Mouse (Mus musculus) limb, embryonic 11.5 days (tissue): ENCODE measurements around the gene Tex33. TPM values are rescaled to one million over a fixed set of nuclear protein-coding genes. Genes with fewer than 3 reads are reported as not detected.

Experiments used
- ATAC-seq: fragments of 200-750 bp; cut with Nextera tagmentation; 2 replicates; pipeline ENCODE4 v1.8.0; 2017; ENCODE audit warnings: low read depth; ENCODE audit not compliant: insufficient number of reproducible peaks, low FRiP score, low TSS enrichment
- DNase-seq: peaks from one replicate; pipeline ENCODE4 v3.0.0-alpha.2; 2015; ENCODE audit warnings: low spot score
- H3K27ac ChIP-seq: fragments of 300-500 bp; sonication (generic); replicated peaks from 2 replicates; pipeline ENCODE4 v1.5.1; 2014; ENCODE audit warnings: low read depth, mild to moderate bottlenecking, low read length
- H3K27me3 ChIP-seq: fragments of 300-500 bp; sonication (generic); 2 replicates; pipeline ENCODE4 v1.6.1; 2014; ENCODE audit warnings: mild to moderate bottlenecking, low read length, mixed read lengths; ENCODE audit not compliant: control insufficient read depth, insufficient read depth
- H3K36me3 ChIP-seq: fragments of 300-500 bp; sonication (generic); 2 replicates; pipeline ENCODE4 v1.6.1; 2014; ENCODE audit warnings: mild to moderate bottlenecking, low read length, moderate library complexity, mixed read lengths; ENCODE audit not compliant: control insufficient read depth, insufficient read depth
- H3K4me1 ChIP-seq: fragments of 300-500 bp; sonication (generic); 2 replicates; pipeline ENCODE4 v1.6.1; 2014; ENCODE audit warnings: low read length, mixed read lengths; ENCODE audit not compliant: control insufficient read depth, insufficient read depth
- H3K4me2 ChIP-seq: fragments of 300-500 bp; sonication (generic); 2 replicates; pipeline ENCODE4 v1.6.1; 2014; ENCODE audit warnings: low read depth, mild to moderate bottlenecking, moderate library complexity; ENCODE audit not compliant: severe bottlenecking
- H3K4me3 ChIP-seq: fragments of 300-500 bp; sonication (generic); 2 replicates; pipeline ENCODE4 v1.5.1; 2014; ENCODE audit warnings: low read depth, low read length
- H3K9ac ChIP-seq: fragments of 300-500 bp; sonication (generic); 2 replicates; pipeline ENCODE4 v1.6.1; 2014; ENCODE audit warnings: mild to moderate bottlenecking, low read length
- H3K9me3 ChIP-seq: fragments of 300-500 bp; sonication (generic); 2 replicates; pipeline ENCODE4 v1.6.1; 2016; ENCODE audit warnings: low read length; ENCODE audit not compliant: control insufficient read depth
- WGBS: fragments of 180-500 bp; shearing (Covaris S2); extraction: QIAGEN DNeasy Blood & Tissue Kit; methylation state at CpG from one replicate; pipeline ENCODE4 v1.1.7; 2014; 5-methylcytosine and 5-hydroxymethylcytosine counted together
- polyA plus RNA-seq: library from polyadenylated mRNA; unstranded; fragments of >200 nt; fragmentation: Nextera tagmentation; extraction: Ambion mirVana; gene quantifications from 2 replicates; pipeline ENCODE4 v1.2.1, GENCODE M21; 2014

Gene Tex33
- polyA plus RNA-seq, 1 experiment from 2014 or later: not detected

DNA sequence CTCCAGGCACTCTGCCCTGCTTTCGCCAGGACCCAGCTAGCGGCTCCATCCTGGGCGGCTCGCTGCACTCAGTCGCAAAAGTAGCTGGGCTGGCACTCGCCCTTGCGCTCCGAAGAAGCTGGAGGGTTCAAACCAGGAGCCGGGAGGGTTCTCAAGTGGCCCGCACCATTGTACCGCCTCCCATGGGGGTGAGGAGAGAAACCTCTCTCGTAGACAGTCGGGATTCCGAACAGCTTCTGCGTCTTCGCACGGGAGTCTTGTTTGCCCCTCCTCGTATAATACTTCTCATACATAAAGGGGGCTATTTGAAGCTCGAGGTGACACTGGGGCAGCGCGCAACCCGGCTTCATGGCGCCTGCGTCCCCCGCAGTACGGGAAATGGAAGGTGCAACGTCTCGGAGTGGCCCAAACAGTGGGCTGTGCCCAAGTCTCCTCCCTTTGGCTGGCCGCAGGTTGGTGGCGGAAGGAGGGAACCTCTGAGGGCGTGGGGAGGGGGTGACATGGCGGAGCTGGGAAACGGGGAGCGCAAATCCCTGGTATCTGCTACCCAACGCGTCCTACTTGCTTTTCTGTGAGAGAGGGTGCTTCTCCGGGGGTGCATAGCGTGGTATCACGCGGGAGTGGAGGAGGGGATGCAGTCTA lies 10.7 kb upstream of the Tex33 start, which contains the start of gene Mpst:
Mpst (plus strand) TSS at position 124 of the 642 bp plus-strand sequence.
- ATAC-seq (peak; percentile 84), DNase-seq (peak; percentile 87)
- Histone ChIP-seq H3K27ac (peak within 1 kb of the TSS; percentile 75), H3K9ac (peak within 1 kb of the TSS; percentile 78), H3K27me3 (peaks cover 25% of the 10 kb centered on the region), H3K36me3 (no peaks in the 10 kb centered on the region), H3K4me2 (peak within 1 kb of the TSS; percentile 93), H3K9me3 (no peaks in the 10 kb centered on the region), H3K4me1 (peaks cover 18% of the 10 kb centered on the region), H3K4me3 (peak within 1 kb of the TSS; percentile 56)
- under 1% methylated on average over 40 of the region's 40 CpGs for WGBS

DNA sequence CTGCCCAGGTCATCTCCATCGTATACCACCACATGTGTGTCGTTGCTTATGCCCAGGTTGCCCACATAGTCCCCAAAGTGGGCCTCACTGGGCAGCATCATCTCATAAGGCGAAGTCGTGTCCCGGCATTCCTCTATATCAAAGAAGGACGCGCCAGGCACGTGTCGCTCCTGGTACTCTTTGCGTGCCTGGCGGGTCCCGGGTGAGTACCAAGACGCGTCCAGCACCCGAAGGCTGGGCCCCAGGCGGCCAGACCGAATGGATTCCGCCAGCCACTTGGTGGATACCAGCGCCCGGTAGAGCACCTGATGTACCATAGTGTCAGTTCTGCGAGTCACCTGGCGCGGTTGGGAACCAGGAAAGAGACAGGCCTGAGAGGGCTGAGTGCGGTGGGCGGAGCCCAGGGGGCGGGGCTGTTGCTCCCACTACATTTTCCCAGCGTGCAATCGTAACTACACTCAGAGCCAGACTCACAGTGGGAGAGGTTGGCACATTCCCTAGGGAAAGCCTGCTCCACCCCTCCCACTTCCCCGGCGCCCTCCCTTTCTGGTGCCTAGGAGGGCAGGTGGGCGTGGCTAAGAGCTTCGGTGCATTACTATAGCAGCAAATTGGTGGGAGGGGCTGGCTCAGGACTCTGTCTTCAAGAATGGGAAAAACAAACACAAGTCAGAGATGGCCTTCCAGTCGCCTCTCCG lies 10.0 kb upstream of the Tex33 start, which contains the start of gene Tst:
Tst (minus strand) TSS at position 391 of the 695 bp plus-strand sequence.
- ATAC-seq (peak; percentile 56; the same call in 1 of the 2 replicates), DNase-seq (peak; percentile 79)
- Histone ChIP-seq H3K27ac (peak within 1 kb of the TSS; percentile 75), H3K36me3 (no peaks in the 10 kb centered on the region), H3K4me1 (peaks cover 18% of the 10 kb centered on the region), H3K27me3 (peaks cover 21% of the 10 kb centered on the region), H3K9me3 (no peaks in the 10 kb centered on the region), H3K9ac (peak within 1 kb of the TSS; percentile 78), H3K4me2 (peak within 1 kb of the TSS; percentile 93), H3K4me3 (peak within 1 kb of the TSS; percentile 56)
- WGBS: 2% methylated on average over 34 of the region's 34 CpGs

DNA sequence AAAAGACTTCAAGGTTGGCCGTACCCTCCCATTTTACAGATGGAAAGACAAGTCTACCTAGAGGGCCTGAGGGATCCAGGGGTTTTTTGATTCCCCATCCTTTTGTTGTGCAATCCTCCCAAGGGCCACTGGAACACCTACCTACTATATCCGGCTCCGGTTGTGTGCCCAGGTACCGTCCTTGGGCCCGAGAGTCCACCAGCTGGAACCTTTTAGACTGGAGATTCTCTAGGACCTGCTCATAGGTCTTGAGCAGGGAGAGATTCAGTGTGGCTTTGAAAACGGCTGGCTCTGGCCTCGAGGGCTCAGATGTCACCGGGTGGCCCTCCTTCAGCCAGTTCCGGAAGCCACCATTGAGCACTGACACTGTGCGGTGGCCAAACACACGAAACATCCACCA lies 9.4 kb upstream of the Tex33 start:
- Histone ChIP-seq H3K9me3 (no peaks in the 10 kb centered on the region), H3K9ac (no peak overlapping the region; the same call in 1 of the 2 replicates), H3K27me3 (peaks cover 15% of the 10 kb centered on the region), H3K36me3 (no peaks in the 10 kb centered on the region), H3K27ac (no peak overlapping the region), H3K4me1 (peaks cover 18% of the 10 kb centered on the region), H3K4me3 (peak overlapping the region; percentile 56; the same call in 1 of the 2 replicates), H3K4me2 (peak overlapping the region; percentile 93)
- DNase-seq (no peak), ATAC-seq (no peak)
- 57% methylated on average over 11 of the region's 11 CpGs for WGBS

DNA sequence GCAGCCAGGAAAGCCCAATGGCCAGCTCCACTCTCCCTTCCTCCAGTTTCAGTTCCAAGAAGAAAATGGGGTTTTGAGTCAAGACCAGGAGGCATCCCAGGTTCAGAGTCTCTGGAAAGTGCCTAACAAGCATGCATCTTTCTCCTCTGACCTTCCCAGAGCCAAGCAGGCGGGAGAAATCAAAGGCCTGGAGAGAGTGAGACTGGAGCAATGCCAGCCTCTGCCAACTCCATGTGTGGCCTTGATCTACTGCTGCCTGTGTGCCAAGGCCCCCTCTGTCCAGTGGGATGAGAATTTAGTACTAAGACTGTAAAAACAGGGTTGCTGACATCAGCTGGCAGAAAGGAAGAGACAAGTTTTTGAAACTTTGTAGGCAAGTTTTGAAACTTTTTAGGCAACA lies 8.2 kb upstream of the Tex33 start:
- no peak overlapping the region for H3K4me3 ChIP-seq
- H3K27ac ChIP-seq: no peak overlapping the region
- H3K9me3 ChIP-seq: no peaks in the 10 kb centered on the region
- no peaks in the 10 kb centered on the region for H3K36me3 ChIP-seq
- no peak overlapping the region for H3K9ac ChIP-seq
- 60% methylated on average over 1 of the region's 1 CpGs for WGBS
- peaks cover 13% of the 10 kb centered on the region for H3K4me1 ChIP-seq
- peaks cover 3% of the 10 kb centered on the region for H3K27me3 ChIP-seq
- H3K4me2 ChIP-seq: no peak overlapping the region
- ATAC-seq (no peak), DNase-seq (no peak)

DNA sequence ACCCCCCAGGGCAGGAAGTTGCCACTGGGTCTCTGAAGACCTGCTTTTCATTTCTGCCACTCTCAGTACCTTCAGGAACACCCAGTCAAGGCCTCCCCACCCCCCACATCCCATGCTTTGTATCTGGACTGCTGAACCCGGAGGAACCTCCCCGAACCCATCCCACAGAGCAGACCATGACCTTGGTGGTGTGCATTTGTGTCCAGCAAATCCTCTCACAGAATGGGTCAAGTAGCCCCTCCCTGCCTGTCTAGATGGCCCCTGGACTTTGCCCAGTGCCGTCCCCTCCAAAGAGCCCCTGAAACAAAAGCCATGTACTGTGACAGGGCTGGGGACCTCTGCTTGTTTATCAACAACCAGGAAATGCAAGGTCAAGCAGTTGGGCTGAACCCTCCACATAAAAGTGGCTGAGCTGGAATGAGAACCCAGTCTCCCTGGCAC lies 7.6 kb upstream of the Tex33 start:
- 72% methylated on average over 3 of the region's 3 CpGs for WGBS
- DNase-seq (no peak), ATAC-seq (no peak)
- H3K27ac ChIP-seq: no peak overlapping the region
- H3K4me1 ChIP-seq: peaks cover 13% of the 10 kb centered on the region
- H3K9ac ChIP-seq: no peak overlapping the region
- no peak overlapping the region for H3K4me2 ChIP-seq
- no peaks in the 10 kb centered on the region for H3K9me3 ChIP-seq
- no peaks in the 10 kb centered on the region for H3K27me3 ChIP-seq
- no peaks in the 10 kb centered on the region for H3K36me3 ChIP-seq
- H3K4me3 ChIP-seq: no peak overlapping the region

DNA sequence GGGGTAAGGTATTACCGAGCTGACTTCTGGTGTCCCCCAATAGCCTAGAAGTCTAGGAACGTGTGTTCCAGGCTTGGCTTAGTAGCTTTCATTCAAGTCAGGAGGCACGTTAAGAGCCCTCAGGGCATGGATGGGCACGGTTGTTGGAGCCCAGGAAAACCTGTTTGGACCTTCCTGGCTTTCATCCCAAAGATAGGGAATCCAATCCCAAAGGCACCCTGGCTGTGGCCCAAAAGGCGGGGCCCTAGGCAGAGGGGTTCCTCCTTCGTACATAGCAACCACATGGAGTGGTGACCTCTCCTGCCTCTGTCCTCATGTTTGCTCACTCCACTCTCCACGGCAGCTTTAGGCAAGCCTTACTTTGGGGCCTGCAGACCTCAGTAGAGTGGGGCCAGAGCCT lies 6.7 kb upstream of the Tex33 start:
- DNase-seq (no peak), ATAC-seq (no peak)
- H3K4me3 ChIP-seq: no peak overlapping the region
- 85% methylated on average over 7 of the region's 7 CpGs for WGBS
- H3K27ac ChIP-seq: no peak overlapping the region
- no peak overlapping the region for H3K4me2 ChIP-seq
- no peaks in the 10 kb centered on the region for H3K9me3 ChIP-seq
- H3K9ac ChIP-seq: no peak overlapping the region
- peaks cover 13% of the 10 kb centered on the region for H3K4me1 ChIP-seq
- no peaks in the 10 kb centered on the region for H3K36me3 ChIP-seq
- H3K27me3 ChIP-seq: no peaks in the 10 kb centered on the region

DNA sequence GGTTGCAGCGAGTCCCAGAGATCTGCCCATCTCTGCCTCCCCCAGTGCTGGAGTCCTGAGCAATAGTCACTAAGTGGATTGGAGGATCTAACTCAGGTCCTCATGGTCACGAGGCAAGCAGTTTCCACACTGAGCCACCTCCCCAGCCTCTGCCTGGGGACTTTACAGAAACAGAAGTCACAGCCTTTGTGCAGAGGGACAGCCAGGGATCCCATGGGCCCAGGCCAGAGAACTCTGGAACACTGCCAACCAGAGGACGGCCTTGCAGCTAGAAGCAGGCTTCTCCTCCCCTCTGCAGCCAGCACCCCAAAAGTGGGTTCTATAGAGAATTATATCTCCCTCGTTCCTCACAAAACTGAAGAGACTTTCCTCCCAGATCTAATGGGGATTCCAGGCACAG lies 6.2 kb upstream of the Tex33 start:
- no peak for DNase-seq
- H3K27me3 ChIP-seq: no peaks in the 10 kb centered on the region
- 79% methylated on average over 4 of the region's 4 CpGs for WGBS
- no peaks in the 10 kb centered on the region for H3K9me3 ChIP-seq
- ATAC-seq: no peak
- no peak overlapping the region for H3K9ac ChIP-seq
- no peak overlapping the region for H3K27ac ChIP-seq
- H3K4me2 ChIP-seq: no peak overlapping the region
- no peak overlapping the region for H3K4me3 ChIP-seq
- no peaks in the 10 kb centered on the region for H3K36me3 ChIP-seq
- peaks cover 8% of the 10 kb centered on the region for H3K4me1 ChIP-seq

DNA sequence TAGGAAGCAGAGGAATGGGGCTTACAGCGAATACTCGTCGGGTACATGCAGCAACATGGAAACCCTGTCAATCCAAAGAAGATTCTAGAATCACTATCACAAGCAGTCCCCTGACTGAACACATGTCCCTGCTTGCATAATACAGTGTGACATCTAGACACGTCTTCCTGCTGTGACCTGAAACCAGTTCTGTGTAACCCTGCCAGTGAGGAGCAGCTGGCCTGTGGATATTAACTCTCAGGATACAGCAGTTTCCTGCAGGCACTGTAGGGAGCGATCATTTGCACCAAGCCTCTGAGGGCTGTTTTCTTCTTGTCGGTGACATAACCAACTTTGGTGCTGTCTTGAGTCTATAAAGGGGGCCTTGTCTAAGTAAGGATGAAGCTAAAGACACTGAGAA lies 5.6 kb upstream of the Tex33 start:
- no peaks in the 10 kb centered on the region for H3K27me3 ChIP-seq
- no peak for DNase-seq
- peaks cover 8% of the 10 kb centered on the region for H3K4me1 ChIP-seq
- WGBS: 80% methylated on average over 6 of the region's 6 CpGs
- no peak overlapping the region for H3K27ac ChIP-seq
- H3K9me3 ChIP-seq: no peaks in the 10 kb centered on the region
- no peak overlapping the region for H3K9ac ChIP-seq
- no peak overlapping the region for H3K4me2 ChIP-seq
- H3K4me3 ChIP-seq: no peak overlapping the region
- no peaks in the 10 kb centered on the region for H3K36me3 ChIP-seq
- no peak for ATAC-seq
